Mouse (Mus musculus) stomach, embryonic 14.5 days (tissue): ENCODE data around the gene Gm21987. TPM values are rescaled to one million over a fixed set of nuclear protein-coding genes. Genes with fewer than 3 reads are reported as not detected.

Experiments used
- ATAC-seq: fragments of 200-750 bp; cut with Nextera tagmentation; 2 replicates; pipeline ENCODE4 v1.8.0; 2017; ENCODE audit warnings: low read depth, moderate TSS enrichment; ENCODE audit not compliant: insufficient number of reproducible peaks, insufficient read depth, low FRiP score
- H3K27ac ChIP-seq: fragments of 300-500 bp; sonication (generic); 2 replicates; pipeline ENCODE4 v1.5.1; 2014; ENCODE audit warnings: mild to moderate bottlenecking, low read length, moderate library complexity, mixed read lengths
- H3K27me3 ChIP-seq: fragments of 300-500 bp; sonication (generic); 2 replicates; pipeline ENCODE4 v1.6.1; 2014; ENCODE audit warnings: low read length, control low read depth, mixed read lengths; ENCODE audit not compliant: control insufficient read depth, insufficient read depth
- H3K36me3 ChIP-seq: fragments of 300-500 bp; sonication (generic); 2 replicates; pipeline ENCODE4 v1.6.1; 2014; ENCODE audit warnings: mild to moderate bottlenecking, control low read depth, low read length, moderate library complexity, mixed read lengths; ENCODE audit not compliant: control insufficient read depth, insufficient read depth
- H3K4me1 ChIP-seq: fragments of 300-500 bp; sonication (generic); 2 replicates; pipeline ENCODE4 v1.6.1; 2014; ENCODE audit warnings: low read length, control low read depth, mixed read lengths; ENCODE audit not compliant: control insufficient read depth, insufficient read depth
- H3K4me2 ChIP-seq: fragments of 300-500 bp; sonication (generic); replicated peaks from 2 replicates; pipeline ENCODE4 v1.6.1; 2014; ENCODE audit warnings: low read depth, low read length, control low read depth
- H3K4me3 ChIP-seq: fragments of 300-500 bp; sonication (generic); 2 replicates; pipeline ENCODE4 v1.5.1; 2014; ENCODE audit warnings: low read depth, low read length, control low read depth
- H3K9ac ChIP-seq: fragments of 300-500 bp; sonication (generic); replicated peaks from 2 replicates; pipeline ENCODE4 v1.6.1; 2014; ENCODE audit warnings: low read depth, mild to moderate bottlenecking, control low read depth, low read length, moderate library complexity, mixed read lengths
- H3K9me3 ChIP-seq: fragments of 300-500 bp; sonication (generic); 2 replicates; pipeline ENCODE4 v1.6.1; 2016; ENCODE audit warnings: low read depth, low read length, control low read depth; ENCODE audit not compliant: control insufficient read depth
- WGBS: fragments of 180-500 bp; shearing (Covaris S2); extraction: QIAGEN DNeasy Blood & Tissue Kit; methylation state at CpG from one replicate; pipeline ENCODE4 v1.1.7; 2014; 5-methylcytosine and 5-hydroxymethylcytosine counted together
- polyA plus RNA-seq: library from polyadenylated mRNA; unstranded; fragments of >200 nt; fragmentation: Nextera tagmentation; extraction: Ambion mirVana; gene quantifications from 2 replicates; pipeline ENCODE4 v1.2.1, GENCODE M21; 2014

Gm21987 gene
- polyA plus RNA-seq, 1 experiment from 2014 or later: not detected

DNA sequence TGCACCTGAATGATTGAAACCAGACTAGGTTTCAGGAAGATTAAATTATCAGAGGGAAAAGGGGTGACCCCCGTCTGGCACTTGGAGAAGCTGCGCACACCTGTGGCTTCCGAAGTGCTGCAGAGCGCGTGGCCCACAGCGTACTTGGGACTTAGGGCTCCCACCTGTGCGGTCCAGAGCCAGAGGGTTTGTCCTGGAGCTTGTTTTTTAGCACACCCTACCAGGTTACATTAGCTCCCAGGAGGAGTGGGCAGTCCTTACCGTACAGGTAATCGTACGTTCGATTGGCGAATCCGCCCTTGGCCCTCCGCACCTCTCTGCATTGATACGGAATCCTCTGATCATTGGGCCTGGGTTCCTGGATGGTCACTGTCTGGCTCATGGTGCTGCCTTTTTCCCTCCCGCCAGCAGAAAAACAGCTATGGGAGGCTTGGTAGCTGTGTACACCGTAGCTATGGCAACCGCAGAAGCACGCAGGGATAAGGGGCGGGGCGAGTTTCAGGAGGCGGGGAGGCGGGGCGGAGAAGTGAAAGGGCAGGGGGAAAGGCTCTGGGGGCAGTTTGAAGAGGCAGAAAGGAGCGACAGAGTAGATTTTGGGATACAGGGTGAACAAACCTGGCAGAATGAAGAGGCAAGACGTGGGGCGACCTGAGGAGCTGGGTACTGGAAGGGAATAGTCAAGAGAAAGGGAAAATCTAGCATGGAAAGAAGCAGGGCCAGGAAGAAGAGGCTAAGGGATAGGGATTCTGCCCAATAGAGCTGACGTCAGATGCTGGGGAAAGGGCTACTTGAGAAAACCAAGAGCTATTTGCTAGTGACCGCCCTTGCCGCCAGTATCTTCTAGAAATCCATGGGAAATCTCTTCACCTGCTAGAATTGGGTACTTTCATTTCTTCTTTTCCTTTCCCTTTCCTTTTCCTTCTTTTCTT, 5.2 kb upstream of the Gm21987 start, which contains the start of gene Maats1:
Gene Maats1 (minus strand): TSS at position 748 of the 929 bp plus-strand sequence.
- H3K9me3 ChIP-seq: no peaks in the 10 kb centered on the region
- no peaks in the 10 kb centered on the region for H3K27me3 ChIP-seq
- no peaks in the 10 kb centered on the region for H3K36me3 ChIP-seq
- no peak within 1 kb of the TSS for H3K27ac ChIP-seq
- ATAC-seq: peak; percentile 86
- 11% methylated on average over 30 of the region's 30 CpGs for WGBS
- H3K4me3 ChIP-seq: peak within 1 kb of the TSS; percentile 28
- H3K4me2 ChIP-seq: peak within 1 kb of the TSS; percentile 60
- no peaks in the 10 kb centered on the region for H3K4me1 ChIP-seq
- peak within 1 kb of the TSS; percentile 18; the same call in 1 of the 2 replicates for H3K9ac ChIP-seq

DNA sequence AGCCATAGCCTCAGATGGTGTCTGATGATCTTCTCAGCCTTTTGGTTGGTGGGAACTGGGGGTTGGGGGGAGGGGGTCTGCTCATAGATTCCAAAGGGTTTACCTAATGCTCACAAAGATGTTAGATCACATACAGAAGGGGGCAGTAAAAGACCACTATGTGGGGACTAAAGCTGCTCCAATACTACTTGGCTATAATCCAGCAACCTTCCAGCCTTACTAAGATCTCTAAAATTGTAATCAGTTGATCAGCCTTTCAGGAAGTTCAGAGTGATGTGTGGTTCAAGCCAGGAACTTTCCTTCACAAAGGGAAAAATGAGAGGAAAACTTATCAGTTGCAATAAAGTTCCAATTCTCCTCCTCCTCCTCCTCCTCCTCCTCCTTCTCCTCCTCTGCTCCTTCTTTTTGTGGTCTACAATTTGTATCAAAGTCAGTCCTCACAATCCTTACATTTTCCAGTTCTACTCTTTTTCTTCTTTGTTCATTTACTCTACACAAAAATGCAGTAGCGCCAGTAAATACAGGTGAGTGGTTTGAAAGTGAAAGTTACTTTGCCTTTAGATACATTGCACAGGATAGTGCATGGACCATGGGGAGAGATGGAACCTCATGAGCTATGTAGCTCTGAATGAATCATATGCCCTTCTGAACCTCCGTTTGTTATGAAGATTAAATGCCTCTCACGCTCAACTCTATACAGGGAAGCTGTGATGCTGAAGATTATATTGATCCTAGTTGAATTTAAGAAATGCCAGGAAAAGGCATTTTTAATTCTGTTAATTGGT, 1.7 kb upstream of the Gm21987 start:
- no peak overlapping the region for H3K9ac ChIP-seq
- no peak overlapping the region for H3K27ac ChIP-seq
- no peak overlapping the region for H3K4me3 ChIP-seq
- peaks cover under 1% of the 10 kb centered on the region; the same call in 1 of the 2 replicates for H3K36me3 ChIP-seq
- no peak for ATAC-seq
- peaks cover 6% of the 10 kb centered on the region for H3K4me1 ChIP-seq
- no peak overlapping the region for H3K4me2 ChIP-seq
- no peaks in the 10 kb centered on the region for H3K27me3 ChIP-seq
- no peaks in the 10 kb centered on the region for H3K9me3 ChIP-seq
- 81% methylated on average over 3 of the region's 3 CpGs for WGBS

DNA sequence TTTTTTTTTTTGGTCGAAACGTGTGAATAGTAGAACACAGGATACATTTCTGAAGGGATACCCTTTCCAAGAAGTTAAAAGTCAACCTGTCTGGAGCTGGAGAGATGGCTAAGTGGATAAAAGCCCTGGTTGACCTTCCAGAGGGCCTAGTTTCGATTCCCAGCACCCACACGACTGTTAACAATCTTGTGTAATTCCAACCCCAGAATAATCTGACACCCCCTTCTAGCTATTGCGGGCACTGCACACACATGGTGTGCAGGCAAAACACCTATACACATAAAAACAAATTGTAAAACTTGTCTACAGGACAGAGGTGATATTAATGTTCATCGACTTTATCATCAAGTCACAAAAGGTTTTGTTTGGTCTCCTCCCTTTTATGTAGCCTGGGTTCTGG, 748 bp downstream of the Gm21987 start:
- peak overlapping the region; percentile 65 for H3K4me2 ChIP-seq
- WGBS: 62% methylated on average over 6 of the region's 6 CpGs
- no peaks in the 10 kb centered on the region for H3K27me3 ChIP-seq
- peak overlapping the region; percentile 55 for H3K4me3 ChIP-seq
- no peak for ATAC-seq
- peaks cover 15% of the 10 kb centered on the region for H3K36me3 ChIP-seq
- no peak overlapping the region for H3K27ac ChIP-seq
- H3K4me1 ChIP-seq: peaks cover 6% of the 10 kb centered on the region
- H3K9me3 ChIP-seq: no peaks in the 10 kb centered on the region
- H3K9ac ChIP-seq: peak overlapping the region; percentile 56

- no peak overlapping the region for H3K4me3 ChIP-seq
- H3K27me3 ChIP-seq: no peaks in the 10 kb centered on the region
- peaks cover 15% of the 10 kb centered on the region for H3K36me3 ChIP-seq
- WGBS: 81% methylated on average over 9 of the region's 9 CpGs
- no peak overlapping the region for H3K4me2 ChIP-seq
- no peak for ATAC-seq
- no peak overlapping the region for H3K9ac ChIP-seq
- H3K27ac ChIP-seq: no peak overlapping the region
- H3K4me1 ChIP-seq: peaks cover 6% of the 10 kb centered on the region
- no peaks in the 10 kb centered on the region for H3K9me3 ChIP-seq
Observed at GRCm38 (mm10) chr16:38348217-38348761, 1.4 kb downstream of the Gm21987 start.

DNA sequence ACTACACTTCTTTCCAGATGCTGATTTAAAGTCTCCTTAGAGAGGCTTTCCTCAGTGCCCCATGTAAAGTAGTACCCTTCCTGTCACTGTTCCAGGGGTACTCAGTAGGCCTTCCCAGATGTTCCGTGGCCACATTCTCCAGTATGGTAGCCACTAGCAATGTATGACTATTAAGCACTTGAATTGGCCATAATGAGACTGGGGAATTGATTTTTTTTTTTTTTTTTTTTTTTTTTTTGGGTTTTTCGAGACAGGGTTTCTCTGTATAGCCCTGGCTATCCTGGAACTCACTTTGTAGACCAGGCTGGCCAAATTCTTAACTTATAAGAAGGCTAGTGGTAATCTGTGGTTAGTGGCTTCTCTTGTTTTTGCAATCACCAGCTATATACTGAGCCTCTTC, 3.0 kb downstream of the Gm21987 start:
- 90% methylated on average over 2 of the region's 2 CpGs for WGBS

DNA sequence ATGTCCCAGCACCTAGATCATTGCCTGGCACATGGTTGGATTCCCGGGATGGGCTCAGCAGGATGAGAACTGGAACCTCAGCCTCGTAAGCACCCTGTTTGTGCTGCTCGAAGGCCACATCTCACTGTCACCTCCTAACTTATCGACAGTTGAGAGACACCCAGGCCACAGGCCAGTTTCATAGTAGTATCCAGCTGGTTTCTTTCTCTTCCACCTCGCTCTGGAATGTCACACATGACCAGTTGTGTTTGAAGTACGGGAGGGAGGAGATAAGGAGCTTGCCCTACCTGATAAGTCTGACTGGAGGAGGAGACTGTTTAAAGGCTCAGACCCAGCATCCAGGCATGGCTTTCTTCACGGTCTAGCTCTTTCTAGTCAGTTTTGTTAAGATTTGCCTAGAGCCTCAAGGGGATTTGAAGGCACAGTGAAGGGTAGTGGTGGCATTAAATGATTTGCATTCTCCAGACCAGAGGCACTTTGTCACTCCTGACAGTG, 3.6 kb downstream of the Gm21987 start:
- no peaks in the 10 kb centered on the region for H3K9me3 ChIP-seq
- 46% methylated on average over 7 of the region's 7 CpGs for WGBS
- peak; percentile 43; the same call in 1 of the 2 replicates for ATAC-seq
- H3K4me3 ChIP-seq: no peak overlapping the region
- no peaks in the 10 kb centered on the region for H3K27me3 ChIP-seq
- peaks cover 6% of the 10 kb centered on the region for H3K4me1 ChIP-seq
- no peak overlapping the region for H3K9ac ChIP-seq
- no peak overlapping the region for H3K27ac ChIP-seq
- H3K36me3 ChIP-seq: peaks cover 15% of the 10 kb centered on the region
- H3K4me2 ChIP-seq: no peak overlapping the region

More for the DNA sequence above, 3.0 kb downstream of the Gm21987 start:
- Histone ChIP-seq H3K9me3 (no peaks in the 10 kb centered on the region), H3K4me1 (peaks cover 6% of the 10 kb centered on the region), H3K4me2 (no peak overlapping the region), H3K4me3 (no peak overlapping the region), H3K27ac (no peak overlapping the region), H3K36me3 (peaks cover 15% of the 10 kb centered on the region), H3K27me3 (no peaks in the 10 kb centered on the region), H3K9ac (no peak overlapping the region)
- ATAC-seq: no peak

DNA sequence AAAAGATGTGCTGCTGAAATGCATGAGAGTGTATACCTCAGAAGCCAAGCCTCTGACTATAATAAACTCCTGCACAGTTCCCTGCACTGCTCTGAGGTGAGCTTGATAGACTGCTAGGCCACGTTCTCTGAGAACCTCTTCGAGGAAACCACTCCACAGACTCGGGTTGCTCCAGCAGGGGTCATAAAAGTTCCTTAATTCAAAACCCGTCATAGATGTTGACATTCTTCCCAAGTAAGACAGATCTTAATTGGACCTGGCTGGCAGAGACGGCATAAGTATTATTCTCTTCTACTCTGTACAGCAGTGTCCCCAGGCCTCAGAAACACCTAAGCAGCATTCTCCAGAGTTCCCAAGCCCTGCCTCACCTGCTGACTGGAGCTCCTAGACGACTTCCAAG, 4.1 kb downstream of the Gm21987 start:
- Histone ChIP-seq H3K4me3 (no peak overlapping the region), H3K9ac (no peak overlapping the region), H3K9me3 (no peaks in the 10 kb centered on the region), H3K27ac (no peak overlapping the region), H3K4me2 (no peak overlapping the region), H3K4me1 (peaks cover 6% of the 10 kb centered on the region), H3K27me3 (no peaks in the 10 kb centered on the region), H3K36me3 (peaks cover 15% of the 10 kb centered on the region)
- WGBS: 59% methylated on average over 6 of the region's 6 CpGs
- ATAC-seq: no peak

DNA sequence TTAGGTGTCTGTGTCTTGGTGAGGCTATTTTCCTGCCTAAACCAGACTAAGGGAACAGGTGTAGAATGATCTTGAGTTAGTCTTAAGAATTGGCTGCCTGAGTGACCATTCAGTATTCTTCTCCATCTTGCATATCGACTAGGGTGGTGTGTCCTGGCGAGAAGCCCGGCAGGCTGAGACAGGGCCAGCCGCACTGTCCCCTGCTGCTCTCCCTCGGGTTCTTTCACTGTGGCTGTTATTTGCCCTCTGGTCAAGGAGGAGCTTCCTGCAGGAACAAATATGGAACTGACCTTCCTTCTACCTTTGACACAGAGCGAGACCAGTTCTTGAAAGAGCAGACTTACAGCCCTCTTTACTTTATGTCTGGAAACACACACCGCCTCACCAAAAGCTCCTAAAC, 5.2 kb downstream of the Gm21987 start:
- Histone ChIP-seq H3K9me3 (no peaks in the 10 kb centered on the region), H3K4me3 (no peak overlapping the region), H3K4me2 (no peak overlapping the region), H3K27ac (no peak overlapping the region), H3K27me3 (no peaks in the 10 kb centered on the region), H3K4me1 (peaks cover 6% of the 10 kb centered on the region), H3K36me3 (peaks cover 15% of the 10 kb centered on the region), H3K9ac (no peak overlapping the region)
- ATAC-seq: no peak
- WGBS: 80% methylated on average over 7 of the region's 7 CpGs
